Mouse (Mus musculus): ENCODE data around the gene Crim1. TPM values are rescaled to one million over a fixed set of nuclear protein-coding genes. Genes with fewer than 3 reads are reported as not detected.

Gene Crim1
- polyA plus RNA-seq, 1 experiment: 7.1 TPM

- no peak overlapping the region for H3K4me3 ChIP-seq (ENCODE audit: insufficient read depth, poor library complexity, severe bottlenecking)
- no peak for TF ChIP-seq CEBPB (IDR thresholded peaks at IDR 0.05; ENCODE audit: low read depth)
- no peak for TF ChIP-seq FOSL1 (IDR thresholded peaks at IDR 0.05; ENCODE audit: insufficient read depth, low read length, poor library complexity, severe bottlenecking)
- no peak for TF ChIP-seq MYOD1 (IDR thresholded peaks at IDR 0.05; ENCODE audit: control insufficient read depth, insufficient read length, low read depth)
- no peak for TF ChIP-seq USF1 (IDR thresholded peaks at IDR 0.05; ENCODE audit: low read depth)
- TF ChIP-seq MAX (IDR thresholded peaks at IDR 0.05): no peak
- TF ChIP-seq MYOG (IDR thresholded peaks at IDR 0.05; ENCODE audit: control insufficient read depth, extremely low read depth, insufficient read length): no peak
- TF ChIP-seq CTCF (IDR thresholded peaks at IDR 0.05; ENCODE audit: control insufficient read depth, insufficient read depth, insufficient read length): no peak
- H3K27me3 ChIP-seq (ENCODE audit: control insufficient read depth, insufficient read depth, insufficient read length): no peaks in the 10 kb centered on the region
- H3K79me3 ChIP-seq (ENCODE audit: low read depth): peaks cover 8% of the 10 kb centered on the region
- no peak overlapping the region for H3ac ChIP-seq (ENCODE audit: control insufficient read depth, insufficient read length, low read depth)
- H3K36me3 ChIP-seq (ENCODE audit: control insufficient read depth, insufficient read depth): no peaks in the 10 kb centered on the region
- H3K79me2 ChIP-seq (ENCODE audit: control insufficient read depth, insufficient read depth): peaks cover 31% of the 10 kb centered on the region
Measured at GRCm38 (mm10) chr17:78221007-78221642, 21.1 kb downstream of the Crim1 start.

- H3ac ChIP-seq (ENCODE audit: control insufficient read depth, insufficient read length, low read depth): no peak overlapping the region
- H3K27me3 ChIP-seq (ENCODE audit: control insufficient read depth, insufficient read depth, insufficient read length): no peaks in the 10 kb centered on the region
- no peak for TF ChIP-seq CTCF (IDR thresholded peaks at IDR 0.05; ENCODE audit: control insufficient read depth, insufficient read depth, insufficient read length)
- TF ChIP-seq MYOG (IDR thresholded peaks at IDR 0.05; ENCODE audit: control insufficient read depth, extremely low read depth, insufficient read length): no peak
- TF ChIP-seq CEBPB (IDR thresholded peaks at IDR 0.05; ENCODE audit: low read depth): no peak
- TF ChIP-seq MYOD1 (IDR thresholded peaks at IDR 0.05; ENCODE audit: control insufficient read depth, insufficient read length, low read depth): no peak
- TF ChIP-seq USF1 (IDR thresholded peaks at IDR 0.05; ENCODE audit: low read depth): no peak
- no peak for TF ChIP-seq MAX (IDR thresholded peaks at IDR 0.05)
- no peak for TF ChIP-seq FOSL1 (IDR thresholded peaks at IDR 0.05; ENCODE audit: insufficient read depth, low read length, poor library complexity, severe bottlenecking)
- H3K36me3 ChIP-seq (ENCODE audit: control insufficient read depth, insufficient read depth): no peaks in the 10 kb centered on the region
- H3K4me3 ChIP-seq (ENCODE audit: insufficient read depth, poor library complexity, severe bottlenecking): no peak overlapping the region
- peaks cover 24% of the 10 kb centered on the region for H3K79me2 ChIP-seq (ENCODE audit: control insufficient read depth, insufficient read depth)
- peaks cover 8% of the 10 kb centered on the region for H3K79me3 ChIP-seq (ENCODE audit: low read depth)
Measured at GRCm38 (mm10) chr17:78221860-78222259, 21.8 kb downstream of the Crim1 start.

GRCm38 (mm10) chr17:78223988-78224387, 23.9 kb downstream of the Crim1 start:
- Histone ChIP-seq H3K36me3 (ENCODE audit: control insufficient read depth, insufficient read depth) (no peaks in the 10 kb centered on the region), H3K79me3 (ENCODE audit: low read depth) (peaks cover 8% of the 10 kb centered on the region), H3ac (ENCODE audit: control insufficient read depth, insufficient read length, low read depth) (no peak overlapping the region), H3K79me2 (ENCODE audit: control insufficient read depth, insufficient read depth) (peaks cover 21% of the 10 kb centered on the region), H3K4me3 (ENCODE audit: insufficient read depth, poor library complexity, severe bottlenecking) (no peak overlapping the region), H3K27me3 (ENCODE audit: control insufficient read depth, insufficient read depth, insufficient read length) (no peaks in the 10 kb centered on the region)
- TF ChIP-seq FOSL1 (IDR thresholded peaks at IDR 0.05; ENCODE audit: insufficient read depth, low read length, poor library complexity, severe bottlenecking) (no peak), USF1 (IDR thresholded peaks at IDR 0.05; ENCODE audit: low read depth) (no peak), MYOD1 (IDR thresholded peaks at IDR 0.05; ENCODE audit: control insufficient read depth, insufficient read length, low read depth) (no peak), MYOG (IDR thresholded peaks at IDR 0.05; ENCODE audit: control insufficient read depth, extremely low read depth, insufficient read length) (no peak), CTCF (IDR thresholded peaks at IDR 0.05; ENCODE audit: control insufficient read depth, insufficient read depth, insufficient read length) (no peak), CEBPB (IDR thresholded peaks at IDR 0.05; ENCODE audit: low read depth) (no peak), MAX (IDR thresholded peaks at IDR 0.05) (no peak)

GRCm38 (mm10) chr17:78225547-78225946, 25.5 kb downstream of the Crim1 start:
- Histone ChIP-seq H3K4me3 (ENCODE audit: insufficient read depth, poor library complexity, severe bottlenecking) (no peak overlapping the region), H3K79me2 (ENCODE audit: control insufficient read depth, insufficient read depth) (peaks cover 25% of the 10 kb centered on the region), H3ac (ENCODE audit: control insufficient read depth, insufficient read length, low read depth) (no peak overlapping the region), H3K27me3 (ENCODE audit: control insufficient read depth, insufficient read depth, insufficient read length) (no peaks in the 10 kb centered on the region), H3K36me3 (ENCODE audit: control insufficient read depth, insufficient read depth) (no peaks in the 10 kb centered on the region), H3K79me3 (ENCODE audit: low read depth) (peaks cover 10% of the 10 kb centered on the region)
- TF ChIP-seq CTCF (IDR thresholded peaks at IDR 0.05; ENCODE audit: control insufficient read depth, insufficient read depth, insufficient read length) (no peak), MAX (IDR thresholded peaks at IDR 0.05) (no peak), FOSL1 (IDR thresholded peaks at IDR 0.05; ENCODE audit: insufficient read depth, low read length, poor library complexity, severe bottlenecking) (no peak), CEBPB (IDR thresholded peaks at IDR 0.05; ENCODE audit: low read depth) (no peak), USF1 (IDR thresholded peaks at IDR 0.05; ENCODE audit: low read depth) (no peak), MYOG (IDR thresholded peaks at IDR 0.05; ENCODE audit: control insufficient read depth, extremely low read depth, insufficient read length) (no peak), MYOD1 (IDR thresholded peaks at IDR 0.05; ENCODE audit: control insufficient read depth, insufficient read length, low read depth) (no peak)

- Histone ChIP-seq H3K27me3 (ENCODE audit: control insufficient read depth, insufficient read depth, insufficient read length) (no peaks in the 10 kb centered on the region), H3K79me2 (ENCODE audit: control insufficient read depth, insufficient read depth) (peaks cover 21% of the 10 kb centered on the region), H3K4me3 (ENCODE audit: insufficient read depth, poor library complexity, severe bottlenecking) (no peak overlapping the region), H3ac (ENCODE audit: control insufficient read depth, insufficient read length, low read depth) (no peak overlapping the region), H3K36me3 (ENCODE audit: control insufficient read depth, insufficient read depth) (no peaks in the 10 kb centered on the region), H3K79me3 (ENCODE audit: low read depth) (peaks cover 10% of the 10 kb centered on the region)
- TF ChIP-seq MAX (IDR thresholded peaks at IDR 0.05) (no peak), USF1 (IDR thresholded peaks at IDR 0.05; ENCODE audit: low read depth) (no peak), FOSL1 (IDR thresholded peaks at IDR 0.05; ENCODE audit: insufficient read depth, low read length, poor library complexity, severe bottlenecking) (no peak), MYOG (IDR thresholded peaks at IDR 0.05; ENCODE audit: control insufficient read depth, extremely low read depth, insufficient read length) (no peak), CTCF (IDR thresholded peaks at IDR 0.05; ENCODE audit: control insufficient read depth, insufficient read depth, insufficient read length) (no peak), MYOD1 (IDR thresholded peaks at IDR 0.05; ENCODE audit: control insufficient read depth, insufficient read length, low read depth) (no peak), CEBPB (IDR thresholded peaks at IDR 0.05; ENCODE audit: low read depth) (no peak)
Measured at GRCm38 (mm10) chr17:78227211-78227610, 27.2 kb downstream of the Crim1 start.

Measured in C2C12 (cell line).